Mouse (Mus musculus) mouse embryonic stem cell (cell line): ENCODE measurements around the gene Zfp292.

Source experiments
- in situ Hi-C, 2 experiments: fragments of 300-500 bp; cut with MboI; formaldehyde crosslinking; loops; 1 replicate in 1 of 2; 3 replicates in 1 of 2; pipeline ENCODE4 v1.14.3; 2019 to 2020; ENCODE audit warnings: low sequenced_read_pairs in 2 of 2, low pct_unique_long_range_greater_than_20kb in 1 of 2, mixed read lengths in 1 of 2; ENCODE audit not compliant: unreplicated experiment in 1 of 2

Gene Zfp292

DNA sequence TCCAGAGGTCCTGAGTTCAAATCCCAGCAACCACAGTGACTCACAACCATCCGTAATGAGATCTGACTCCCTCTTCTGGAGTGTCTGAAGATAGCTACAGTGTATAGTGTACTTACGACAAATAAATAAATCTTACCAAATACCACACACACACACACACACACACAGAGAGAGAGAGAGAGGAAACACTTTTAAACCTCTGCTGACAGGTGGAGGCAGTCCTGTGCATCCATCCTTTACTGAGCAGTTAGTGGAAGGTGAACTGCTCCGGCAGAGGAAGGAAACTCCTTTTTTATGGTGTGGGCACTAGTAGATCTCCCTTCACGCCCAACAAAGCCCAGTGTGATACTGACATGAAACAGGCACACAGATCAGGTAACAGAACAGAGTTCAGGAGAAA is 51.3 kb downstream of the Zfp292 start:
- in situ Hi-C loops: no loop called here

DNA sequence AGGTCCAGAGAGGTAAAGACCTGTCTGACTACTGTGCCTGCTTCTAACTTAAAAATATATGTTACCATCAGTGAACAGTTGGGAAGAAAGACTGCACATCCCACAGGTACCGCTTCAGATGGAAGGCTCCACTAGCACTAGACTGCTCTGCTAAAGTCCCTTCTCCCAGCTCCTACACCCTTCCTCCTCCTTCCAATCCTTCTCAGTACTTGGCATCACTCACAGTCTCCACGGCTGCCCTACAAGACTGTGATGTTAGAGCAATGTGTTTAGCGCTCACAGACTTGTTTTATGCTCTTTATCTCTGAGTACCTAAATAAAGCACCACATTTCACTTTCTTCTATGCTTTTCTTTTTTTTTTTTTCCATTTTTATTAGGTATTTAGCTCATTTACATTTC is 53.3 kb downstream of the Zfp292 start:
- in situ Hi-C loops: no loop called here

DNA sequence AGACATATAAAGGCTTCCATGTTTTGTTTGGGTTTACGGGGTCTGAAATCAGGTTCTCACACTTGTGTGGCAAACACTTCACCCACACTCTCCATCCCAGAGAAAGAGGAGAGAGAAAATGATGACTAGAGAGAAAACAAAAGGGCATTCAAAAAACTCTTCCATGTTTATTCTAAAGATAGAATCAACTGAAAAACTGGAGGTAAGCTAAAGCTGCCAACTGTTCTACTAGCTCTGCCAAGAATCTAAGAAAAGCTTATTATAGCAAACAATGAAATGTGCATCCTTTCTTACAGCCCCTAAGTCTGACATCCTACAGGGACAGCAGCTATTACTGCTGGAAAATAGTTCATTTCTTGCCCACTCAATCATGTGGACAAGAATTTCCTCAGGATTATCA is 58.9 kb downstream of the Zfp292 start:
- in situ Hi-C loops: no loop called here

- in situ Hi-C loops: no loop called here
Observed at GRCm38 (mm10) chr4:34819904-34820303, 62.9 kb downstream of the Zfp292 start.

DNA sequence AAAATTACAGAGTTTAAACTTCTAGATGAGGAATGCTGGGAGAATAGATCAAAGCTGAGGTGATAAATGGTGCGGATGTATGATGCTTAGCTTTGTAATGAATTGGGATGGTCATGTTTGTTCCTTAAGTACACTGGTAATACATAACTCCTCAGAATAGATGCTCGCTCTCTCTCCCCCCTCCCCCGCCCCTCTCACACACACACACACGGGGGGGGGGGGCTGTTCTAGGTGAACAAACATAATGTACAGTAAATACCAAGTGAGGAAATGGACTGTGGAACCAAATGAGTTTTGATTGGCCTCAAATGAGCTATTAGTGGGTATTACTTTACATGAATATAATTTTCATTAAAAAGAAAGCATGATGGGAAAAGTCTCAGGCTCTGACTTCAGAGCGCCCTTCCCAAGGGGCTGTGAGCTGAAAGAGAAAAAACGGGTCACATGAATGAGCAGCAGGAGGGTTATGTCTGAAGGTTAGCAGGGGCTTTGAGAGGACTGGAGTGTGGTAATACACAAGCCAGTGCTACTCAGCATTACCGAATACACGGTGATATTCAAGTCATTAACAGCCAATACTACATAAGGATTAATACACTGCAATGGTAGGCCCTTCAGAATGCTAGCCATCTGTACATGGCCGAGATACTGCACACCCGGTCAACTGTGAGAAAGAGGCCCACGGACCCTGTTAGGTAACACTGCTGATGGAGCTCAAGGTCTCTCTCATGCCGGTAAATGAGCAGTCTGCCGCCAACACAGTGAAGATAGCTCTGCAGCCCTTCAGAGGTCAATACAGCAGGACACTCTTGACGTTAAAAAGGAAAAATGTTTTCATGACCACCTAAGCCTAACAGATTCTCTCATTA is 81.4 kb downstream of the Zfp292 start:
- in situ Hi-C loops: no loop called here

DNA sequence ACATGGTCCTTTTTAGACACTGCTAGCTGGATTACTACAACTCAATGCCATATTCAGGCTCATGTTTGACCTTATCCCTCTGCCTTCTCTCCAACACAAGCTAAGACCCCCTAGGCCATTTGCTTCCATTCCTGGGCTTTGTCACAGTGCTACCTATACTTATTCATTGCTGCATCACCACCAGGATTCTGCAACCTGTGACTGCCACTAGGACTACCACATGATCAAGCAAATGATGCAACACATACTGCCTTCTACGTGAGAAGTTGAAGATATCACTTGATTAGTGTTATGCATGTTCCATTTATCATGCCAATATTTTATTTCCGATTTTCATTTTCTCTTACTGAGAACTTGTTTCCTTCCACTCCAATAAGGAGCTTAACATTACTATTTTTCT is 84.8 kb downstream of the Zfp292 start:
- in situ Hi-C loops: no loop called here

DNA sequence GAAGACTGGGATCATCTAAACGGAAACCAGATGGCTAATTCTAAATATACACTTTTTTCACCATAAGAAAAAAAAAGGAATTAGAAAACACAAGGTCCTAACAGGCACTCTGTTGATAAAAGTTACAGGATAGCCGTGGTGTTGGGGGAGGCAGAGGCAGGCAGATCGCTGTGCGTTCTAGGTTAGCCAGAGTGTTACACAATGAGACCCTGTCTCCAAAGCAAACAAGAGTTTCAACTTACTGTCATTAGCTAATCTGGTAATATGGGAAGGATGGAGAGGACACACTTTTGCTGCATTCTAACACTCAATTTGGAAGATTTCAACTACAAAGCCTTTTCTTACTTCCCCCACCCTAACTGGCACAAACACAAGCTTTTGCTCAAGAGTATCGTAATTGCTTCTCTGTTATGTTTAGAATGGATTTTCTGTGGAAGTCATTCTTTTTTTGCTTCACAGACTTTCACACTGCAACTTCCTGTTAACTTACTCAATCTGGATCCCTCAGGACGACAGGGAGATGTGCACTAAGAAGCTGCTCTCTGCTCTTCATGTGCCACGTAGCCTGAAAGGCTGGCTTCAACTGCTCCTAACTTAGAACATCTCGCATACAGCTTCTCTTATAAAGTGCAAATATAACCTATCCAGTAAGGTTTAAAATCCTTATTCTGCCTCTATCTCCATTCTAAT is 85.3 kb downstream of the Zfp292 start:
- in situ Hi-C loops: no loop called here

DNA sequence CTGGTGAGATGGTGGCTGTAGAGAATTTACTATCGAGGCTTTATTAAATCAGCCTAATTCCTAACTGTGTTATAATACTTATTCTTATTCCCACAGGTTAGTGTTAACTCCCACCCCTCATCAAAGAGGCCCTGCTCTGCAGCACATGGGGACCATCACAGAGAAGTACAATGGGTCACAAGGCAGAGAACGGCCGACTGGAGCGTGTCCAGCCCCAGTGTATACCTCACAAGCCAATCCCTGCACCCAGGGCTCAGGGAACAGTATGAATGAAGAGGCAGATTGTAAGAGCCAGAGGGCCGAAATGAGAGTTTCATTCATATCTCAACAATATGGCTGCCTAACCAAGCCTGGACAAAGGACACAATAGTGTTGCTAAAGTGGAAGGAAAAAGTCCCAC is 86.5 kb downstream of the Zfp292 start:
- in situ Hi-C loops: no loop called here

GRCm38 (mm10) chr4:34786476-34786875 is 96.3 kb downstream of the Zfp292 start:
- in situ Hi-C loops: loop anchor here in 1 of 2 experiments (10.0 kb wide), 1 partner anchor 138 kb away; no protein-coding TSS in a partner anchor

GRCm38 (mm10) chr4:34785646-34786045 is 97.1 kb downstream of the Zfp292 start:
- in situ Hi-C loops: loop anchor here in 1 of 2 experiments (10.0 kb wide), 1 partner anchor 139 kb away; no protein-coding TSS in a partner anchor

DNA sequence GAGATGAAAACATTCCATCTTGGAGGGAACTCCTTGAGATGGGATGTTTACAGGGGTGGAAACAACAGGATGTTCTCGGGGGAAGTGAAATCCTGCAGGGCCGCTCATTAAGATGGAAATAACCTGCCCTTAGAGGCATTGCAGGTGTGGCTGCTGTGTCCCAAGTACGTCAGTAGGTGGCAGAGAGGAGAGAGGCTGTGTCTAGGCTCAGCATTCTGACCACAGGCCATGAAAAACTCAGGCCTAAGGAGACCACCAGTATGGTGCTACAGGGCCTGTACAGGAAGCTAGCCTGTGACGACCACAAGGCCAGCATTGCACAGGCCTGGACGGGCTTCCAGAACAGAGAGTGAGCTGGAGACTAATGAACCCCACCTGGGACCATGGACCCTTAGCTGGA is 97.9 kb downstream of the Zfp292 start:
- in situ Hi-C loops: loop anchor here in 1 of 2 experiments (10.0 kb wide), 1 partner anchor 140 kb away; no protein-coding TSS in a partner anchor

- in situ Hi-C loops: loop anchor here in 1 of 2 experiments (10.0 kb wide), 1 partner anchor 142 kb away; no protein-coding TSS in a partner anchor
Observed at GRCm38 (mm10) chr4:34782730-34783129, 100.0 kb downstream of the Zfp292 start.

- in situ Hi-C loops: no loop called here
Observed at GRCm38 (mm10) chr4:34777677-34778527, 104.9 kb downstream of the Zfp292 start, which contains the start of gene Smim8. Gene Smim8, minus strand, starts transcription at chr4:34778423.

GRCm38 (mm10) chr4:34771652-34772371 is 110.9 kb downstream of the Zfp292 start:
- in situ Hi-C loops: no loop called here

DNA sequence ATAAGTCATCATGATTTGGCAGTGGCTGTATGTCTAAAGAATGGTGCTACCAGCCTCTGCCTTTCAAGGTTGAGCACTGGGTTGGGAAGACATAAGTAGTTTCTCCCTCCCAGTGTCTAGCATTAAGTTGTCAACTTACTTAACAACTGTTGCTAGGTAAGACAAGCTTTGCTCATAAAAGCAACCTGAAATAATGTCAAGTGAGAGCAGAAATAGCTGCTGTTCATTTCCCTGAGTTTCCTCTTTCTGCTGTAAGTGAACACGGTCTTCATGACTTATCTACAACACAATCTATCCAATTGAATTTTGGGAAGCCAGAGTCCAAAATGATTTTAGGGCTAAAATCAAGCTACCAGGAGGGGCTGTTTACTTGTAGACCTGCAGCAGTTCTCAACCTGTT is 126.6 kb downstream of the Zfp292 start, which contains the start of gene Gm136:
Gm136 (minus strand) TSS at position 101 of the 400 bp plus-strand sequence.
- in situ Hi-C loops: no loop called here
